Mouse (Mus musculus): ENCODE data around the gene Mis18bp1. TPM values are rescaled to one million over a fixed set of nuclear protein-coding genes. Genes with fewer than 3 reads are reported as not detected.
"Not testable (repeated sequence)": the region's sequence is repeated elsewhere in the genome, so short reads cannot be mapped to it uniquely, and the experiment has no call there.

Mis18bp1 gene
- polyA plus RNA-seq (2021), result 9.0 TPM

GRCm38 (mm10) chr12:65172021-65172951, at the start of gene Mis18bp1:
Gene Mis18bp1, minus strand, starts transcription at chr12:65172604.
- ChIA-PET CTCF (interaction anchor here (0.7 kb wide), 1 partner anchor 99 kb away, joined by 3 read pairs; no protein-coding TSS in a partner anchor), POLR2A (interaction anchor here (0.7 to 1.1 kb wide), 2 partner anchors 81 to 102 kb away, joined by 4 to 5 read pairs; no protein-coding TSS in a partner anchor)
- ATAC-seq (peak; percentile 99), DNase-seq (ENCODE audit: low read depth, low spot score) (peak; percentile 77)
- no peak for TF ChIP-seq CTCF (IDR thresholded peaks at IDR 0.05)
- H3K27me3 ChIP-seq, result no peaks in the 10 kb centered on the region
- in situ Hi-C loops (cut with MboI; ENCODE audit: low pct_unique_long_range_greater_than_20kb), result no loop called here

- in situ Hi-C loops (cut with MboI; ENCODE audit: low pct_unique_long_range_greater_than_20kb), result no loop called here
- CTCF ChIA-PET, result no interaction called here
- DNase-seq (ENCODE audit: low read depth, low spot score) (no peak), ATAC-seq (no peak)
- POLR2A ChIA-PET, result no interaction called here
- no peak for TF ChIP-seq CTCF (IDR thresholded peaks at IDR 0.05)
- peaks cover 21% of the 10 kb centered on the region for H3K27me3 ChIP-seq
Observed at GRCm38 (mm10) chr12:65216404-65216840, 44.0 kb upstream of the Mis18bp1 start.

- ChIA-PET CTCF (no interaction called here), POLR2A (interaction anchor here (0.9 kb wide), 1 partner anchor 12 kb away, joined by 3 read pairs; no protein-coding TSS in a partner anchor)
- no peak for TF ChIP-seq CTCF (IDR thresholded peaks at IDR 0.05)
- in situ Hi-C loops (cut with MboI; ENCODE audit: low pct_unique_long_range_greater_than_20kb), result no loop called here
- no peak for DNase-seq (ENCODE audit: low read depth, low spot score)
- no peak for ATAC-seq
- H3K27me3 ChIP-seq, result peaks cover 29% of the 10 kb centered on the region
Observed at GRCm38 (mm10) chr12:65206431-65206830, 34.0 kb upstream of the Mis18bp1 start.

DNA sequence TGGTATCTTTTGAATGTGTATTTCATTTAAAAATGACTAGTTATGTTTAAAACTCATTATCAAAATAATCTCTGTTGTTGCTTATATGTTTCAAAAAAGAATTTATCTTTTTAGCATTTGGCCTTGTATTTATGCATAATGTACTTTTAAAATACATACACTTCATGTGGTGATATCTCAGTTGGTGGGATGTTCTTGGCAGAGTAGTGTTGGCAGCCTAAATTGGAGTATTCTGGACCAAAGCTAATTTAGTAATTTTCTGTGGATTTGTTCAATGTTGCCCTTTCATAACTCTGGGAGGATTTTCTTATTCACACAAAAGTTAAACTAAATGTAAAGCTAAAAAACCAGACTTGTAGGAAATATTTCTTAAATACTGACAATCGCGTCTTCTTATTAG, 29.4 kb upstream of the Mis18bp1 start:
- in situ Hi-C loops (cut with MboI; ENCODE audit: low pct_unique_long_range_greater_than_20kb), result no loop called here

DNA sequence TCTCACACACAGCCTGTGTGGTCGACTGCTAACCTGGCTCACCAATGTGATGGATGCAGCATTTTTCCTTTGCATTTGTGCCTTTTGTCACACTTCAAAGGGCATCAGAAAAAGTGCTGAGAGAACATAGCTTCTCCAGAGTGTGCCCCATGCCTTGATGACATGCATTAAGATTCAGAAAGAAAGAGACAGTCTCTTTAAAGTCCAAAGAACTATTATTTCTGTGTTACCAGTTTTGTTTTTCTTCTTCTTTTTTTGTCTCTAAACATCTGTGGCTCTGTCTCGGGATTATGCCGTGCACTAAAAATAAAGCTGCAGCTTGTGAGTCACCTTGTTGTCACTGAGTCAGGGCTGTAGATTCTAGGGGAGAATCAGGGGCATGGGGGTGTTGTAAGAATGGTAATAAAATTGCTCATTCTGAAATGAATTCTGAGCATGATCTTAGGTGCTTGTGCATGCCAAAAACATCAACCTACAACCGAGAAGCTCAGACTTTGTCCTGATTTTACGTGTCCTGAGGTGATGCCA, 21.7 kb upstream of the Mis18bp1 start:
- in situ Hi-C loops (cut with MboI; ENCODE audit: low pct_unique_long_range_greater_than_20kb), result no loop called here
- POLR2A ChIA-PET, result interaction anchor here (0.9 kb wide), 1 partner anchor 13 kb away, joined by 3 read pairs; no protein-coding TSS in a partner anchor
- DNase-seq (ENCODE audit: low read depth, low spot score) (peak; percentile 35), ATAC-seq (peak; percentile 90)
- H3K27me3 ChIP-seq, result no peaks in the 10 kb centered on the region
- CTCF ChIA-PET, result no interaction called here
- TF ChIP-seq CTCF (IDR thresholded peaks at IDR 0.05), result no peak

More for the DNA sequence above, 29.4 kb upstream of the Mis18bp1 start:
- H3K27me3 ChIP-seq, result peaks cover 42% of the 10 kb centered on the region
- DNase-seq (ENCODE audit: low read depth, low spot score) (no peak), ATAC-seq (no peak)
- no peak for TF ChIP-seq CTCF (IDR thresholded peaks at IDR 0.05)
- ChIA-PET CTCF (no interaction called here), POLR2A (no interaction called here)

GRCm38 (mm10) chr12:65189213-65189612, 16.8 kb upstream of the Mis18bp1 start:
- in situ Hi-C loops (cut with MboI; ENCODE audit: low pct_unique_long_range_greater_than_20kb), result no loop called here
- H3K27me3 ChIP-seq, result no peaks in the 10 kb centered on the region
- DNase-seq (ENCODE audit: low read depth, low spot score) (no peak), ATAC-seq (no peak)
- POLR2A ChIA-PET, result no interaction called here
- no peak for TF ChIP-seq CTCF (IDR thresholded peaks at IDR 0.05)
- CTCF ChIA-PET, result no interaction called here

DNA sequence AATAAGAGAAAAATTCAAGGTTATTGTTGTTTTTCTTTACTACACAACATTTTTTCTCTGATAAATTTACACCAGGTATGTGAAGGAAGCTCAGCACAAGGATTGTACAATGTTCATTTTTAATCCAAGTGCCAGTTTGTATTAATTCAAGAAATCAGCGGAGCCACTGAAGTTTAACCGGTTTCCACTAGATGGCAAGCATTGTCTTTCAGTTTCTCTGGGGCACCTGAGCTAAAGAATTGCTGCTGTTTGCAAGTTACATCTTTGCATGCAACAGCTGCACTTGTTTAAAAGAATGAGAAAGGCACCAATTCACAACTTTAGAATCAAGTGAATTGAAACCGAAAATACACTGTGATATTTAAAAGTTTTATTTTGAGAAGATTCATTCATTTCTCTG, 15.0 kb upstream of the Mis18bp1 start:
- H3K27me3 ChIP-seq, result no peaks in the 10 kb centered on the region
- ChIA-PET CTCF (no interaction called here), POLR2A (no interaction called here)
- no peak for DNase-seq (ENCODE audit: low read depth, low spot score)
- in situ Hi-C loops (cut with MboI; ENCODE audit: low pct_unique_long_range_greater_than_20kb), result no loop called here
- ATAC-seq, result no peak
- TF ChIP-seq CTCF (IDR thresholded peaks at IDR 0.05), result peak; percentile 48

GRCm38 (mm10) chr12:65173736-65174135, 1.3 kb upstream of the Mis18bp1 start:
- ChIA-PET CTCF (no interaction called here), POLR2A (no interaction called here)
- H3K27me3 ChIP-seq, result no peaks in the 10 kb centered on the region
- DNase-seq (ENCODE audit: low read depth, low spot score) (no peak), ATAC-seq (no peak)
- TF ChIP-seq CTCF (IDR thresholded peaks at IDR 0.05), result no peak
- in situ Hi-C loops (cut with MboI; ENCODE audit: low pct_unique_long_range_greater_than_20kb), result no loop called here

DNA sequence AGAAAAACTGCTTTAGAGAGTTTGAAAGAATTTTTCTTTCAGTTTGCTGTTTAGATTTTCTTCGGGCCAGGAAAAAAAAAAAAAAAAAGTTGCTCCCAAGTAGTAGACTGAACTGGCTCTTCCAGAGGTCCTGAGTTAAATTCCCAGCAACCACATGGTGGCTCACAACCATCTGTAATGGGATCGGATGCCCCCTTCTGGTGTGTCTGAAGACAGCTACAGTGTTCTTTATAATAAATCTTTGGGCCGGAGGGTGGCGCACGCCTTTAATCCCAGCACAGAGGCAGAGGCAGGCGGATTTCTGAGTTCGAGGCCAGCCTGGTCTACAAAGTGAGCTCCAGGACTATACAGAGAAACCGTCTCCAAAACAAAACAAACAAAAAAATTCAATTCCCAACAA, 555 bp upstream of the Mis18bp1 start:
- peak; percentile 26 for ATAC-seq
- TF ChIP-seq CTCF (IDR thresholded peaks at IDR 0.05), result peak; percentile 91
- in situ Hi-C loops (cut with MboI; ENCODE audit: low pct_unique_long_range_greater_than_20kb); DNase-seq (ENCODE audit: low read depth, low spot score); H3K27me3 ChIP-seq: not testable (repeated sequence)
- ChIA-PET CTCF (interaction anchor here (0.7 kb wide), 1 partner anchor 100 kb away, joined by 3 read pairs; no protein-coding TSS in a partner anchor), POLR2A (interaction anchor here (0.7 kb wide), 1 partner anchor 81 kb away, joined by 5 read pairs; no protein-coding TSS in a partner anchor)

GRCm38 (mm10) chr12:65136121-65136520, 36.3 kb downstream of the Mis18bp1 start:
- DNase-seq (ENCODE audit: low read depth, low spot score); in situ Hi-C loops (cut with MboI; ENCODE audit: low pct_unique_long_range_greater_than_20kb); H3K27me3 ChIP-seq; ATAC-seq; POLR2A ChIA-PET: not testable (repeated sequence)
- CTCF ChIA-PET, result interaction anchor here (1.5 kb wide), 1 partner anchor 35 kb away, joined by 4 read pairs; no protein-coding TSS in a partner anchor

- POLR2A ChIA-PET, result no interaction called here
- in situ Hi-C loops (cut with MboI; ENCODE audit: low pct_unique_long_range_greater_than_20kb), result no loop called here
- no peak for ATAC-seq
Observed at GRCm38 (mm10) chr12:65119451-65119850, 53.0 kb downstream of the Mis18bp1 start.

More at GRCm38 (mm10) chr12:65119451-65119850, 53.0 kb downstream of the Mis18bp1 start:
- H3K27me3 ChIP-seq, result no peaks in the 10 kb centered on the region
- no peak for DNase-seq (ENCODE audit: low read depth, low spot score)
- CTCF ChIA-PET, result no interaction called here
- TF ChIP-seq CTCF (IDR thresholded peaks at IDR 0.05), result no peak

Data from Patski (cell line).